Comparison of ENCODE assay signal across 10 mouse cellular contexts in the genomic region with DNA sequence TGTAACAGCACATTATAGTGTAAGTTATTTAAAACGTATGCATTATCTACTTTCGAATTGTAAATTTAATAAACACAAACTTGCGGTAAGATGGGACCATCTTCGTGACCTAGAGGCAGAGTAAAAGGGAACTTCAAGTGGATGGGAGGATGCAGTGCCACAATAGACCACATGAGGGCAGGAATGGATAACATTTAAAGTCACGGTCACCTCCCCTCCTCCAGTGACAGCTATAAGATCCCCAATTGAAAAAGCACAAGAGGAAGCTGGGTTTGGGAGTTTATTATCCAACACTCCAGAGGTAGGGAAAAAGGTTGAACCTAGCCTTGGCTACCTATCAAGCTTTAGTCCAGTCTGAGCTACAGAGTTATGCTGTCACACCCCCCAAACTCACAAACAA. TPM values are rescaled to one million over a fixed set of nuclear protein-coding genes. Genes with fewer than 3 reads are reported as not detected.
DNase-seq lines count a peak whose midpoint lies in the region; ATAC-seq and TF ChIP-seq lines count a peak whose summit lies in the region.
"Had no signal": no experiment of that assay in that cellular context is flagged by ENCODE, and none has a peak within 500 bp of the region (broad histone marks: within the 10 kb centered on the region; RNA-seq: fewer than 3 reads in every experiment).

No protein-coding gene starts in this region.

- TF ChIP-seq CTCF in E14TG2a.4 (conservative IDR thresholded peaks at IDR 0.05; ENCODE audit: low read length), result peak; percentile 66
- peak; percentile 62; the same call in 1 of the 2 replicates for TF ChIP-seq CTCF in cerebellum, adult 2 months (IDR thresholded peaks at IDR 0.05; ENCODE audit: borderline replicate concordance, insufficient read depth, low read depth, low read length)
- peak; percentile 35; the same call in 1 of the 2 replicates for TF ChIP-seq CTCF in lung, adult 2 months (IDR thresholded peaks at IDR 0.05; ENCODE audit: insufficient read depth, low read length)

- H3K36me3 ChIP-seq in E14TG2a.4 (ENCODE audit: insufficient read depth, low read length), result peaks cover 21% of the 10 kb centered on the region

- no peak overlapping the region for H3K27ac ChIP-seq in cerebellum, adult 2 months (ENCODE audit: insufficient read depth, low read length)

- peak; percentile 37 for DNase-seq in gastrocnemius, adult 18-20 months (ENCODE audit: low spot score)
- DNase-seq in gastrocnemius, postnatal 25 days, result no peak
- peak; percentile 32 to 51 for DNase-seq in cerebellum, adult 2 months
- peak; percentile 61 for DNase-seq in kidney, postnatal 14 days
- peak; percentile 52 for DNase-seq in lung, adult 2 months
- DNase-seq in right cerebral cortex, postnatal 14 days, result peak; percentile 62

- no peaks in the 10 kb centered on the region for H3K4me1 ChIP-seq in E14TG2a.4 (replicated peaks; ENCODE audit: low read depth, low read length)
- no peaks in the 10 kb centered on the region for H3K4me1 ChIP-seq in cerebellum, adult 2 months (ENCODE audit: control insufficient read depth, insufficient read depth, low read length)
- no peaks in the 10 kb centered on the region for H3K4me1 ChIP-seq in lung, adult 2 months (ENCODE audit: control insufficient read depth, insufficient read depth, low read length)

- ATAC-seq in frontal cortex, adult (ENCODE audit: low TSS enrichment), result peak; percentile 90

- 22% methylated on average over 5 of the region's 5 CpGs for WGBS in cerebellum, adult 2 months
- 26% methylated on average over 5 of the region's 5 CpGs for WGBS in lung, adult 2 months

- TF ChIP-seq POLR2A in cerebellum, adult 2 months (IDR thresholded peaks at IDR 0.05; ENCODE audit: borderline replicate concordance, insufficient read depth, low read length), result no peak
- no peak for TF ChIP-seq POLR2A in lung, adult 2 months (IDR thresholded peaks at IDR 0.05; ENCODE audit: borderline replicate concordance, extremely low read depth, low read depth, low read length)

- no peaks in the 10 kb centered on the region for H3K27me3 ChIP-seq in E14TG2a.4 (ENCODE audit: insufficient read depth, low read length)
- H3K27me3 ChIP-seq in cerebellum, adult 2 months (ENCODE audit: control insufficient read depth, insufficient read depth, low read length), result no peaks in the 10 kb centered on the region

- H3K4me3 ChIP-seq in E14TG2a.4 (replicated peaks; ENCODE audit: low read length), result no peak overlapping the region
- no peak overlapping the region for H3K4me3 ChIP-seq in cerebellum, adult 2 months (replicated peaks; ENCODE audit: insufficient read depth, low read depth, low read length)
- H3K4me3 ChIP-seq in lung, adult 2 months (replicated peaks; ENCODE audit: extremely low read depth, low read depth, low read length), result no peak overlapping the region

- no peaks in the 10 kb centered on the region for H3K9me3 ChIP-seq in E14TG2a.4 (ENCODE audit: low read length)

RNA-seq across cellular contexts. Expression of gene Ctps2, which starts 14.7 kb away (rescaled TPM):
- 1 to 10 TPM; 5.0 to 5.4 TPM for total RNA-seq in gastrocnemius, adult 18-20 months (2021)
- total RNA-seq in gastrocnemius, postnatal 25 days (2021), result 1 to 10 TPM; 5.1 to 8.4 TPM
- polyA plus RNA-seq in cerebellum, adult 2 months (2012; rRNA removed), result 89.1 and 90.7 TPM in 2 replicates
- 9.0 and 12.2 TPM in 2 replicates for polyA plus RNA-seq in lung, adult 2 months (2012; rRNA removed)

RNA-seq across cellular contexts. Expression of gene Syap1, which starts 27.4 kb away (rescaled TPM):
- total RNA-seq in gastrocnemius, adult 18-20 months (2021), result 10 to 100 TPM; 25.1 to 28.7 TPM
- total RNA-seq in gastrocnemius, postnatal 25 days (2021), result 10 to 100 TPM; 21.8 to 24.8 TPM
- 24.9 and 25.6 TPM in 2 replicates for polyA plus RNA-seq in cerebellum, adult 2 months (2012; rRNA removed)
- 11.5 and 15.6 TPM in 2 replicates for polyA plus RNA-seq in lung, adult 2 months (2012; rRNA removed)

RNA-seq across cellular contexts. Expression of gene S100g, which starts 48.7 kb away (rescaled TPM):
- total RNA-seq in gastrocnemius, adult 18-20 months (2021), result not detected
- total RNA-seq in gastrocnemius, postnatal 25 days (2021), result not detected
- polyA plus RNA-seq in cerebellum, adult 2 months (2012; rRNA removed), result 0.29 TPM in 1 of 2 replicates, not detected in the other
- polyA plus RNA-seq in lung, adult 2 months (2012; rRNA removed), result 27.9 and 38.2 TPM in 2 replicates
- total RNA-seq: left cerebral cortex, adult 8-10 months had no signal
- polyA plus RNA-seq: testis, adult 2 months had no signal
